Mouse (Mus musculus) liver, adult 2 months (tissue): ENCODE measurements around the gene Coro1c.

Experiments
- CTCF ChIP-seq: fragments of 200-500 bp; IDR thresholded peaks from 2 replicates; pipeline ENCODE4 v1.5.1; 2011; ENCODE audit warnings: low read depth, low read length, control low read depth
- POLR2A ChIP-seq: fragments of 200-500 bp; IDR thresholded peaks from 2 replicates; pipeline ENCODE4 v1.6.1; 2011; ENCODE audit warnings: low read length, control low read depth; ENCODE audit not compliant: insufficient read depth; ENCODE audit errors: extremely low read depth

- TF ChIP-seq CTCF (no peak), POLR2A (no peak)
Measured at GRCm38 (mm10) chr5:113902017-113902416, 6.5 kb downstream of the Coro1c start.
